Mouse (Mus musculus): ENCODE results near the gene Cntrob. TPM values are rescaled to one million over a fixed set of nuclear protein-coding genes. Genes with fewer than 3 reads are reported as not detected.
"Not testable (repeated sequence)": the region's sequence is repeated elsewhere in the genome, so short reads cannot be mapped to it uniquely, and the experiment has no call there.

Gene Cntrob
- polyA plus RNA-seq, 1 experiment from 2014 or later, result 8.6 TPM

DNA sequence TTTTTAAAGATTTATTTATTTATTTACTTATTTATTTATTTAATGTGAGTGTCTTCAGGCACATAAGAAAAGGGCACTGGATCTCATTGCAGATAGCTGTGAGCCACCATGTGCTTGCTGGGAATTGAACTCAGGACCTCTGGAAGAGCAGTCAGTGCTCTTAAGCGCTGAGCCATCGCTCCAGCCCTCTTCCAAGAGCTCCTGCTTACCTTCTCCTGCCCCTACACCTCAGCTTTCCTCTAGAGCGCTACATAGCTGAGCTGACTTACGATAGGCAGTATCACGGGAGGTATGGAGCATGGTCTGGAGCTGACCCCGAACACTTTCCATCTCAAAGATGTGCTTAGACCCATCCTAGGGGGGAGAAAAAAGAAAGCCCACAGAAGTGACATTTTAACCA, 2.0 kb downstream of the Cntrob start:
- H3K4me3 ChIP-seq (ENCODE audit: control insufficient read depth in 1 of 2, insufficient read depth in 1 of 2, low read depth in 1 of 2, low read length in 2 of 2), result no peak overlapping the region
- no peak for ATAC-seq (ENCODE audit: insufficient number of reproducible peaks, insufficient read depth, low FRiP score, low read depth)
- H3K4me2 ChIP-seq (ENCODE audit: low read length), result no peak overlapping the region
- peaks cover 13 to 27% of the 10 kb centered on the region in 2 experiments for H3K4me1 ChIP-seq (ENCODE audit: control insufficient read depth in 2 of 2, insufficient read depth in 2 of 2, low read length in 2 of 2)
- H3K27me3 ChIP-seq (ENCODE audit: control insufficient read depth, insufficient read depth, low read length), result 0 out of 2 replicates have a peak, but pooled peaks cover under 1% of the 10 kb centered on the region
- no peak overlapping the region for H3K27ac ChIP-seq (replicated peaks in 1 of 2; ENCODE audit: control insufficient read depth in 1 of 2, insufficient read depth in 1 of 2, low read depth in 2 of 2, low read length in 2 of 2)
- no peak overlapping the region for H3K9ac ChIP-seq (ENCODE audit: low read length)
- 91% methylated on average over 6 of the region's 6 CpGs for WGBS
- H3K9me3 ChIP-seq (ENCODE audit: control insufficient read depth, low read length), result no peaks in the 10 kb centered on the region
- H3K36me3 ChIP-seq (ENCODE audit: control insufficient read depth, insufficient read depth, low read length), result peaks cover 42% of the 10 kb centered on the region

DNA sequence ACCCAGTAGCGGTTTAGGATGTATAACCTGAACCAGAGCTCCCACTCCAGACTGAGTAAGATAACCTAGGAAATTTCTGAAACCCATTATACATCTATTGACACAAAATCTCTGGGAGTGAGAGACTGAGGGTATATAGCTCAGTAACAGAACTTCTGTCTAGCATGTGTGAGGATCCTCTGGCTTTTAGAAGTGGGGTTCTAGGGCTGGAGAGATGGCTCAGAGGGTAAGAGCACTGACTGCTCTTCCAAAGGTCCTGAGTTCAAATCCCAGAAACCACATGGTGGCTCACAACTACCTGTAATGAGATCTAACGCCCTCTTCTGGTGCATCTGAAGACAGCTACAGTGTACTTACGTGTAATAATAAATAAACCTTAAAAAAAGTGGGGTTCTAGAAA, 5.6 kb downstream of the Cntrob start:
- 84% methylated on average over 3 of the region's 3 CpGs for WGBS
- not testable (repeated sequence) for H3K4me2 ChIP-seq (ENCODE audit: low read length); H3K4me3 ChIP-seq (ENCODE audit: control insufficient read depth in 1 of 2, insufficient read depth in 1 of 2, low read depth in 1 of 2, low read length in 2 of 2); H3K9ac ChIP-seq (ENCODE audit: low read length); H3K27me3 ChIP-seq (ENCODE audit: control insufficient read depth, insufficient read depth, low read length); H3K9me3 ChIP-seq (ENCODE audit: control insufficient read depth, low read length); ATAC-seq (ENCODE audit: insufficient number of reproducible peaks, insufficient read depth, low FRiP score, low read depth); H3K27ac ChIP-seq (replicated peaks in 1 of 2; ENCODE audit: control insufficient read depth in 1 of 2, insufficient read depth in 1 of 2, low read depth in 2 of 2, low read length in 2 of 2)
- Histone ChIP-seq H3K36me3 (ENCODE audit: control insufficient read depth, insufficient read depth, low read length) (peaks cover 66% of the 10 kb centered on the region), H3K4me1 (ENCODE audit: control insufficient read depth in 2 of 2, insufficient read depth in 2 of 2, low read length in 2 of 2) (peaks cover 8 to 11% of the 10 kb centered on the region in 2 experiments)

GRCm38 (mm10) chr11:69316361-69316760, 7.2 kb downstream of the Cntrob start:
- H3K4me2 ChIP-seq (ENCODE audit: low read length), result no peak overlapping the region
- no peaks in the 10 kb centered on the region for H3K27me3 ChIP-seq (ENCODE audit: control insufficient read depth, insufficient read depth, low read length)
- WGBS, result 96% methylated on average over 6 of the region's 6 CpGs

DNA sequence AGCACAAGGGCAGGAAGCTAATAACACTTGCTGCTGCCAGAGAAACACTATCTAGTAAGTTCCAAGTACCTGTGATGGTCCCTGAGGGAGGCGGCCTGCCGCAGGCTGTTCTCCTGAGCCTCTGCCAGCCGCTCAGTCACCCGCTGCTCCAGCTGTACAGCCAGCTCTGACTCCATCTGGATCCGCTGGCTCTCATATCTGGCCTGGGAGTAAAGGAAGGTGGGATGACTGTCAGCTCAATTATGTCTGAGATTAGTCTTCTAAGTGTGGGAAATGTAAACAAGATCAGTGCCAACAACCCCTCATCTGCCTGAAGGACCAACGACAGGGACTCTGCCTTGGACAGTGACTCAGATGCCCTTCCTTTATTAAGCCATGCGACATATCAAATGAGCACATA, 12.3 kb downstream of the Cntrob start:
- 76% methylated on average over 7 of the region's 7 CpGs for WGBS
- no peaks in the 10 kb centered on the region for H3K9me3 ChIP-seq (ENCODE audit: control insufficient read depth, low read length)
- no peak overlapping the region for H3K4me2 ChIP-seq (ENCODE audit: low read length)
- no peak overlapping the region for H3K9ac ChIP-seq (ENCODE audit: low read length)
- ATAC-seq (ENCODE audit: insufficient number of reproducible peaks, insufficient read depth, low FRiP score, low read depth), result no peak
- no peaks in the 10 kb centered on the region for H3K4me1 ChIP-seq (ENCODE audit: control insufficient read depth in 2 of 2, insufficient read depth in 2 of 2, low read length in 2 of 2)
- no peak overlapping the region for H3K4me3 ChIP-seq (ENCODE audit: control insufficient read depth in 1 of 2, insufficient read depth in 1 of 2, low read depth in 1 of 2, low read length in 2 of 2)
- no peaks in the 10 kb centered on the region for H3K27me3 ChIP-seq (ENCODE audit: control insufficient read depth, insufficient read depth, low read length)
- no peak overlapping the region for H3K27ac ChIP-seq (replicated peaks in 1 of 2; ENCODE audit: control insufficient read depth in 1 of 2, insufficient read depth in 1 of 2, low read depth in 2 of 2, low read length in 2 of 2)
- H3K36me3 ChIP-seq (ENCODE audit: control insufficient read depth, insufficient read depth, low read length), result peaks cover 83% of the 10 kb centered on the region

More at GRCm38 (mm10) chr11:69316361-69316760, 7.2 kb downstream of the Cntrob start:
- no peak overlapping the region for H3K27ac ChIP-seq (replicated peaks in 1 of 2; ENCODE audit: control insufficient read depth in 1 of 2, insufficient read depth in 1 of 2, low read depth in 2 of 2, low read length in 2 of 2)
- no peaks in the 10 kb centered on the region for H3K4me1 ChIP-seq (ENCODE audit: control insufficient read depth in 2 of 2, insufficient read depth in 2 of 2, low read length in 2 of 2)
- no peak overlapping the region for H3K4me3 ChIP-seq (ENCODE audit: control insufficient read depth in 1 of 2, insufficient read depth in 1 of 2, low read depth in 1 of 2, low read length in 2 of 2)
- H3K9me3 ChIP-seq (ENCODE audit: control insufficient read depth, low read length), result no peaks in the 10 kb centered on the region
- peaks cover 76% of the 10 kb centered on the region for H3K36me3 ChIP-seq (ENCODE audit: control insufficient read depth, insufficient read depth, low read length)
- H3K9ac ChIP-seq (ENCODE audit: low read length), result no peak overlapping the region
- no peak for ATAC-seq (ENCODE audit: insufficient number of reproducible peaks, insufficient read depth, low FRiP score, low read depth)

GRCm38 (mm10) chr11:69306039-69306438, 17.5 kb downstream of the Cntrob start:
- WGBS, result 94% methylated on average over 2 of the region's 2 CpGs
- Histone ChIP-seq H3K27me3 (ENCODE audit: control insufficient read depth, insufficient read depth, low read length) (no peaks in the 10 kb centered on the region), H3K36me3 (ENCODE audit: control insufficient read depth, insufficient read depth, low read length) (peaks cover 100% of the 10 kb centered on the region), H3K9me3 (ENCODE audit: control insufficient read depth, low read length) (no peaks in the 10 kb centered on the region), H3K4me3 (ENCODE audit: control insufficient read depth in 1 of 2, insufficient read depth in 1 of 2, low read depth in 1 of 2, low read length in 2 of 2) (no peak overlapping the region), H3K9ac (ENCODE audit: low read length) (no peak overlapping the region), H3K4me1 (ENCODE audit: control insufficient read depth in 2 of 2, insufficient read depth in 2 of 2, low read length in 2 of 2) (no peaks in the 10 kb centered on the region), H3K4me2 (ENCODE audit: low read length) (no peak overlapping the region), H3K27ac (replicated peaks in 1 of 2; ENCODE audit: control insufficient read depth in 1 of 2, insufficient read depth in 1 of 2, low read depth in 2 of 2, low read length in 2 of 2) (no peak overlapping the region)
- ATAC-seq (ENCODE audit: insufficient number of reproducible peaks, insufficient read depth, low FRiP score, low read depth), result no peak

DNA sequence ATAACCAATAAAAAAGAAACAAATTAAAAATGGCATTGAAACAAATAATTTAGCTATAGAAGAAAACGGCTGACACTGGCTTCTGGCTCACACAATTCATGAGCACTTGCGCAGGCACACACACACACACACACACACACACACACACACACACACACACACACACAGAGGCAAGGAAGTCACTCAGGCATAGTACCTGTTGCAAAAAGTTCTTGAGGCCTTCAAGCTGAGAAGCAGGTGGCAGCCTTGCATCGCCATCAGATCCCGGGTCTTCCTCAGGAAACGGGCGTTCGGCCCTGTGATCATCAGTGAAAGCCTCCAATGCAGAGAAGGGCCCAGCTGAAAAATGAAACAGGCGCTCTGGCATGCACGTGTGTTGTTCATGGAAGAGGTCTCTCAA, 18.3 kb downstream of the Cntrob start:
- H3K9ac ChIP-seq (ENCODE audit: low read length), result no peak overlapping the region
- no peak overlapping the region for H3K4me2 ChIP-seq (ENCODE audit: low read length)
- ATAC-seq (ENCODE audit: insufficient number of reproducible peaks, insufficient read depth, low FRiP score, low read depth), result no peak
- H3K4me1 ChIP-seq (ENCODE audit: control insufficient read depth in 2 of 2, insufficient read depth in 2 of 2, low read length in 2 of 2), result no peaks in the 10 kb centered on the region
- H3K9me3 ChIP-seq (ENCODE audit: control insufficient read depth, low read length), result no peaks in the 10 kb centered on the region
- peaks cover 99% of the 10 kb centered on the region for H3K36me3 ChIP-seq (ENCODE audit: control insufficient read depth, insufficient read depth, low read length)
- H3K27ac ChIP-seq (replicated peaks in 1 of 2; ENCODE audit: control insufficient read depth in 1 of 2, insufficient read depth in 1 of 2, low read depth in 2 of 2, low read length in 2 of 2), result no peak overlapping the region
- WGBS, result 89% methylated on average over 9 of the region's 9 CpGs
- no peak overlapping the region for H3K4me3 ChIP-seq (ENCODE audit: control insufficient read depth in 1 of 2, insufficient read depth in 1 of 2, low read depth in 1 of 2, low read length in 2 of 2)
- H3K27me3 ChIP-seq (ENCODE audit: control insufficient read depth, insufficient read depth, low read length), result no peaks in the 10 kb centered on the region

GRCm38 (mm10) chr11:69302817-69303216, 20.8 kb downstream of the Cntrob start:
- Histone ChIP-seq H3K9ac (ENCODE audit: low read length) (no peak overlapping the region), H3K4me1 (ENCODE audit: control insufficient read depth in 2 of 2, insufficient read depth in 2 of 2, low read length in 2 of 2) (no peaks in the 10 kb centered on the region), H3K27ac (replicated peaks in 1 of 2; ENCODE audit: control insufficient read depth in 1 of 2, insufficient read depth in 1 of 2, low read depth in 2 of 2, low read length in 2 of 2) (no peak overlapping the region), H3K36me3 (ENCODE audit: control insufficient read depth, insufficient read depth, low read length) (peaks cover 85% of the 10 kb centered on the region), H3K27me3 (ENCODE audit: control insufficient read depth, insufficient read depth, low read length) (no peaks in the 10 kb centered on the region), H3K9me3 (ENCODE audit: control insufficient read depth, low read length) (no peaks in the 10 kb centered on the region), H3K4me3 (ENCODE audit: control insufficient read depth in 1 of 2, insufficient read depth in 1 of 2, low read depth in 1 of 2, low read length in 2 of 2) (no peak overlapping the region), H3K4me2 (ENCODE audit: low read length) (no peak overlapping the region)
- ATAC-seq (ENCODE audit: insufficient number of reproducible peaks, insufficient read depth, low FRiP score, low read depth), result no peak
- WGBS, result 85% methylated on average over 7 of the region's 7 CpGs

DNA sequence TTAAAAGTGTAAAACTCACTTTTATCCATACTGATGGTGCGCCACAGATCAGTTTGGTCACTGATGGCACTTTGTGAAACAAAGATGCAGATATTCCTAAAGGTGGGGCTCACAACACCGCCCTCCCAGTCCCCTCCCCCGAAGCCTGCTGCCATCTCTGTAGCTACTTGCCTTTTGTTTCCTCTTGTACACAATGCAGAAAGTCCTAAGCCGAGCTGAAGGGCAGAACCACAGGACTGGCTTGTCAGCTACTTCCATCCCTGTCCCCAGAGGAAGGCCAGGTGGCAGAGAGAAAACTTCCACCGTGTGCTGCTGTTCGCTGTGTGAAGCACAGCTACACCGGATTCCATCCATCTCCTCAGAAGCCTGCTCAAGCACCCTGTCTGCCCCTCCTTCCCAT, 25.3 kb downstream of the Cntrob start:
- 73% methylated on average over 7 of the region's 7 CpGs for WGBS

More for the DNA sequence above, 25.3 kb downstream of the Cntrob start:
- Histone ChIP-seq H3K4me3 (ENCODE audit: control insufficient read depth in 1 of 2, insufficient read depth in 1 of 2, low read depth in 1 of 2, low read length in 2 of 2) (no peak overlapping the region), H3K27ac (replicated peaks in 1 of 2; ENCODE audit: control insufficient read depth in 1 of 2, insufficient read depth in 1 of 2, low read depth in 2 of 2, low read length in 2 of 2) (no peak overlapping the region), H3K36me3 (ENCODE audit: control insufficient read depth, insufficient read depth, low read length) (peaks cover 39% of the 10 kb centered on the region), H3K9ac (ENCODE audit: low read length) (no peak overlapping the region), H3K4me1 (ENCODE audit: control insufficient read depth in 2 of 2, insufficient read depth in 2 of 2, low read length in 2 of 2) (no peaks in the 10 kb centered on the region), H3K9me3 (ENCODE audit: control insufficient read depth, low read length) (no peaks in the 10 kb centered on the region), H3K27me3 (ENCODE audit: control insufficient read depth, insufficient read depth, low read length) (no peaks in the 10 kb centered on the region), H3K4me2 (ENCODE audit: low read length) (no peak overlapping the region)
- no peak for ATAC-seq (ENCODE audit: insufficient number of reproducible peaks, insufficient read depth, low FRiP score, low read depth)
